Mouse (Mus musculus) c-Kit-positive CD71-positive TER-119-negative erythroid progenitor cells, embryonic 14.5 days (primary cell): ENCODE results near the gene Rims1.

ENCODE experiments used
- DNase-seq: peaks from one replicate; pipeline ENCODE4 v3.0.0-alpha.2; 2013; ENCODE audit warnings: low read depth

The Rims1 gene

DNA sequence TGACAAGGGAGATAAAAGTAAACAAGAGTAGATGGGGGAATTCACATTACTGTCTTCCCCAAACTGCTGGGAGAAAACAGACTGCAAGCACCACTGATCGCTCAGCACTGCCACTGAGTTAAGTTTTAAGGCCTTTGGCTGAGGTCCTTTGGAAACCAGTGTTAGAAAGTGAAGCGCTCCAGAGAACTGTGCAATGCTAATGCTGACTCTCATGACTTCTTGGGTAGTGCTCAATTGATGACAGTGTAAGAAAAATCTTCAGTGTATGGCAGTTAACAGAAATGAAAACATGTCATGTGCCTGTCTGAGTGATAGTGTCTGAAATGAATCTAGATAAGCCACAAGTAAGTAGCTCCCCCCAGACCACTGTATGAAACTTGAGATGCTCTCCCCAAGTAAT is 111.3 kb downstream of the Rims1 start:
- no peak for DNase-seq

DNA sequence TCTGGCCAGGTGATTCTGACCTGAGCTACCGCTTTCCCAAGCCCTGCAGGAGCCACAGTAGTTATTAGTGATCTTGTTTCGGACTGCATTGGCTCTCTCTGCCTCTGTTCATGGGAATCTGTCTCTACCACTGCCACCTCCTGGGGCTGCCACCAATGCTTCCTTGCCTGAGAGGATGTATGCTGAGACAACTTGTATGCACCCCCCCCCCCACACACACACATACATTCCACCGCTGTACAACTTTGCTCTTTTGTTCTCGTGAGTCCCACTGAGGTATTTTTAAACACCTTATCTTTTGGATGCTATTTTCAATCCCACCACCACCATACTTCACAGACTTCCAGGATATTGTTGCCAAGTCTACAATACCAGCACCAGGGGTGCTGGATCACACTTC is 122.3 kb downstream of the Rims1 start:
- DNase-seq: no peak

DNA sequence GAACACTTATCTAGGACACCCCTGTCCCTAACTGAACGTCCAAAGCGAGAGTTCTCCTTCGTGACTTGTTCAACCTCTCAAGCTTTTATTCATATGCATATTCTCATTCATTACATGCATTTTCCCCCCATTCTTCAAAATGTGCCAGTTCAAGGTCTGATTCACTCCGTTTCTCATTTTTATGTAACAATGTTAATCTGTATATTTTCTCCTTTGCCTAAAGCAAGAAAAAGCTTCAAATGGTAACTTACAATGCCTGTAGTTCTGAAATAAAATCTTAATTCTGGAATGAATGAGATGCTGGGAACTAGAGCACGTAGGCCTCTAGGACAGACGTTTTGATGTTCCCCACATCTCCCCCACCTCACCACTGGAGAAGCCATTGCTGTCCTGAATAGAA is 141.6 kb downstream of the Rims1 start:
- DNase-seq: no peak

DNA sequence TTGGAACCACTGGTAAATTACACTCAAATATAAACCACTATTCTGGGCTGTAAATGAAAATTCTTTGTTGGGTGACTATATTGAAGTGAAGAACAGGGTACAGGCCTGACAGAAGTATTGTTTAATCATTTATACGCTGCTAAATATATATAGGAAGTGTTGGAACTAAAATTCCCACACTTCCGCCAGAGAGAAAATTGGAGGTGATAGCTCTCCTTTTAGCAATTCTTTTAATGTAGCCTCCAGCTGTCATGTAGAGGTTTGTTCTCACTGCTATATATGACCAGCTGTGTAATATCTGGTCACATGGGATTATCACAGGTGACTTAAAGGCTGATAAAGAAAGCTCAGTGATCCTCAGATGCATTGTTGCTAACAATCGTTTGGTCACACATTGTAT is 144.0 kb downstream of the Rims1 start:
- no peak for DNase-seq

DNA sequence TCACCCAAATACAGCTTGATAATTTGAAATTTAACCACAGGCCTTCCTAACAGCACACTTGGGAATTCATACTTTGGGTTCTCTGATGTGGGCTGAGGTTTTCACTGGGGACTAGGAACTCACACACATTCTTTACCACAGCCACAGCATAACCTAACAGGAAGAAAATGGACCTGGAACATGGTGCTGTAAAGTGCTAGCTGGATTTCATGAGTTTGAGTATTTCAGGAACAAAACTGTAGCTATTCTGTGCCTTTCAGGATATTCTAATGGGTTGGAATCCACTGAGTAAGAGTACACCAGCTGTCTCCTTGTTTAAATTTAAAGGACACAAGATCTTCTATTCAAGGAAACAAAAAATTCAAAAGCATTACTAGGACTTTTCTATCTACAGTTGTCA is 149.8 kb downstream of the Rims1 start:
- DNase-seq: no peak

DNA sequence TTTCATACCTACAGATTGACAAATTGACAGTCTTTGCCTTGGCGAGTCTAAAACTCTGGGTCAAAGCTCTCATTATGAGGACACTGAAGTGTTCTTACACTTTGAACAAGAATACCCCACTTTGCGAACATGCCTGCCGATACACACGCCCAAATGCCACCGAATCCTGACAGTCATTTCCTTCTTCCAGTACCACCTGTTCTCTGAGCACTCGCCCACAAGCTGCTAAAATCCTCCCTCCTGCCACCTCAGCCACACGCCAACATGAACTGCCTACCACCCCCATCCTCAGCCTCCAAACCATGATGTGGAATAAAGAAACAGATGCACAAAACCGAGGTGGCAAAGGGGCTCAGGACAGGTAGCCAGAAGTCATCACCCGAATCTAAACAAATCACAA is 150.9 kb downstream of the Rims1 start:
- DNase-seq: no peak

DNA sequence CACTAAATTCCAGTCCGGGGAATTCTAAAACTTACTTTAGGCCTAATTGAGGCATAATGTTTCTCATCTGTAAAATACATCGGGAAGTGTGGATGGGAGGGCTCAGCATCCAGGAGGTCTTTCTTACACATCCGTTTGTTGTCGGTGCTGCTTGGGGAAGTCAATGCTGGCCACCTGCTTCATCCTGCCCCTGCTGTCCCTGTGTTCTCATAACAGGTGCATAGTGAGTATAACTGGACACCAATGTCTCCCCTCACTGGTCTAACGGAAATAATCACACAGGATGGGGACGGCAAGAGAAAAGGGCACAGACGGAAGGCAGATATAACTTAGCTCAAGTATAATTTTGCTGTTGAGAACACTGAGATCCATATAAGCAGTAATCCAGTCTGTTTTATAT is 155.2 kb downstream of the Rims1 start:
- no peak for DNase-seq

DNA sequence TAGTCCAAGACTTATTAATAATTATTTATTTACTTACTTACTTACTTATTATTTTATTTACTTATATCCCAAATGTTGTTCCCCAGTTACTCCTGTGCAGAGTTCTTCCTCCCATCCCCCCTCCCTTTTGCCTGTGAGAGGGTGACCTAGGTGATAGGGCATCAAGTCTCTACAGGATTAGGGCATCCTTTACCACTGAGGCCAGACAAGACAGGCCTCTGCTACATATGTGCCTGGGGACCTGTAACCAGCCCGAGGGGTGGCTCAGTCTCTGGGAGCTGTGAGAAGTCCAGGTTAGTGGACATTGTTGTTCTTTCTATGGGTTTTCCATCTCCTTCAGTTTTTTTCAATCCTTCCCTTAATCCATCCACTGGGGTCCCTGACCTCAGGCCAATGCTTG is 156.4 kb downstream of the Rims1 start:
- DNase-seq: no peak

DNA sequence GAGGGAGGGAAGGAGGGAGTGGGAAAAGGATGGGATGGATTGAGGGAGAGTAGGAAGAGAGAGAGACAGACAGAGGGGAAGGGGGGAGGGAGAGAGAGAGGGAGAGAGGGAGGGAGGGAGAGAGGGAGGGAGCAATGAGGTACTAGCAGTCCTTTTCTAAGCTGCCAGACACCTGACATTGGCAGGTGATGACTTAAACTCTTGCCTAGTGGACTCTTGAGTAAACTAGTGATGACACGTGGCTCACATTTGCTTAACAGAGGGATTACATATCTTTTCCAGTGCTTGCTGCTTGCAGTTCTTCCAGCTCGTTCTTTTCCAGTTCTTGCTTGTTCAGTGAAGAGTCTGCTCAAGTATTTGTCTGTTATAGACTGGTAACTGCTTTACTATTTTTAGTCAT is 160.5 kb downstream of the Rims1 start:
- DNase-seq: no peak

DNA sequence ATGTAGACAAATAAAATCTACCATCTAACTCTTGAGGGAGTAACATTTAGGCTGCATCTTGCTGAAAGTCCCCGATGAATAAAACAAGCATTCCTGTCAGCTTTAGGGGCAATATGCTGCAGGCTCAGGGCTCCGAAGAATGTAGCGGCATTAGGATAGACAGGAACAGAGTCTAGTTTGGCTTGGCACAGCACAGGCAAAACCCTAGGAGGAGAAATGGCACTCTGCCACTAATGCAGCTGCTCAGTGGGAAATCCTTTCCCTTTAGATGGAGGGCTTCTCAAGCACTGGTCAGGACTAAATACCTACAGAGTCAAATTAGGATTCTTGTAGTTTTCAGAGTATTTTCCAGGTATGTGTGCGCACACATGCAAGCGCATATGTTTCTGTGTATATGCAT is 165.2 kb downstream of the Rims1 start:
- no peak for DNase-seq

DNA sequence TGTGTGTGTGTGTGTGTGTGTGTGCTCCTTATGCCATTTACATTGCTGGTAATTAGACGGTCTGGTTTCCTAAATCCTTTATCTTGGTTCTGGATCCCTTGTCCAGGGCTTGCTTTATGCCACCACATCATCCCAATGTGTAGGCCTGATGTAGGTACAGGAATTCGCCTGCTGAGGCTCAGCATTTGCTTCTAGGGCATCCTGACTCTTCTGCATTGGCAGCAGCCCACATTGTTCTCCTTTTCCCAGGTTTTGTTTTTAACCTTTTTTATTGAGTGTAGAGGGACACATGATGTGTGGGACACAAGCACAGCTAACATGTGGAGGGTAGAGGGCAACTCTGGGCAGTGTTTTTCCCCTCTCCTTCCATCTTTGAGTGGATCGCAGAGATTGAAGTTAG is 166.1 kb downstream of the Rims1 start:
- no peak for DNase-seq

DNA sequence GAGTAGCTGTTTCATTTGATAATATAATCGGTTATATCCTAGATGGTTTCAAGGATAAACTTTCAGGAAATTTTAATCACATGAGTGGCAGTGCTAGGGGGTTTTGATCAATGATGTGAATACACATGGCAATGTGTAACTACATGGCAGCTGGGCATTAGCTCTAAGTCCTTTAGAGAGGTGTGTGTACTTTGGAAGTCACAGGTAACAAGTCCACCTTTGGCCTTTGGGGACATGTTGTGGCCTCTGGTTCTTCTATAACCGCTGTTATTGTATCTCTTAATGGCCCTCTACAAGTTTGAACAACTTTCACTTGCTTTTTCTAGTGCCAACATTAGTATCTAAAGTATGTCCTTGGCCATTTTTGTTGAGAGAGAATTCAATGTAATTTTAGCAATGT is 171.9 kb downstream of the Rims1 start:
- DNase-seq: no peak

DNA sequence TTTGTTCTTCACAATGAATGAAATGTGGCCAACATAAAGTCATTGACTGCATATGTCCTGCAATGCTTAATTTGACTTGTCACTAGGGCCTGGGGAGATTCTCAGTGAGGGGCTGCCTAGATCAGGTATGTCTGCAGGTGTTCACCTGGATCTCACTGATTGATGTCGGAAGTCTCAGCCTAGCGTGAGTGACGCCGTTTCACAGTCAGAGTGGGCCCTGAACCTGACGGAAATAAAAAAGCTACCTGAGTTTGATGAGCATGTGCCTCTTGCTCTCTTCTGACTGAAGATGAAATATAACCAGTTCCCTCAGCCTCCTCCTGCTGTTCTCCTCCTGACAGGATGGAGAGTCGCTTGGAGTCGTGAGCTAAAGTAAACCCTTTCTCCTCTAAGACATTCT is 173.2 kb downstream of the Rims1 start:
- no peak for DNase-seq

DNA sequence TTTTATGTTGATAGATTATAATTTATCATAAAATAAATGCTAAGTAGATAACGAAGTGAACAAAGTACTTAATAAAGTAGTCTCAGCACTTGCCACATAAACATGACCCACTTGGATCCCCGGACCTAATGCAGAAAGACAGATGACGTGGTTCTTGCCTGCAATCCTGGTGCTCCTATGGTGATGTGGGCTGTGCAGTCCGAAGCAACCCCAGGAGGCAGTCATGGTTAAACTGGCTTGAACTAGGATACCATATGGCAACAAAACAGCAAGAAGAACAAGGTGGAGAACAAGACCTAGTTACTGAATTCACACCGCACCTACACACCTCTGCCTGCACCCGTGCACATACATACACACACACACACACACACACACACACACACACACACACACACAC is 173.8 kb downstream of the Rims1 start:
- no peak for DNase-seq

DNA sequence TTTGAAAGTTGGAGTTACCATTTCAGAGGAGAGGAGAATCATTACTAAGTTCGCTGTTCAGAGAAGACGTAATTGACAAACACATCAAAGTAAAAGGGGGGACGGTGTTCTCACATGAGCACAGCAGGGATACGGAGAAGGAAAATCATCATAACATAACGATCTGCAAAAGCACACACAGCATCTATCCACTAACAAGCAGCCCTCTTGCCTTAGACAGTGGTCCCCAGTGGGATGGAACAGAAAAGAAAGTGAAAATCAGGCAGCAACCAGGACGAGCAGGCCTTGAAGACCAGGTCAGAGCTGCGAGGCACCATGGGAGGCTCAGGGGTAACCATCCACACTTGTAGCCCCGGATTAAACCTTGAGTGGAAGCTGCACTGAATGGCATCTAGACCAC is 176.8 kb downstream of the Rims1 start:
- DNase-seq: no peak

DNA sequence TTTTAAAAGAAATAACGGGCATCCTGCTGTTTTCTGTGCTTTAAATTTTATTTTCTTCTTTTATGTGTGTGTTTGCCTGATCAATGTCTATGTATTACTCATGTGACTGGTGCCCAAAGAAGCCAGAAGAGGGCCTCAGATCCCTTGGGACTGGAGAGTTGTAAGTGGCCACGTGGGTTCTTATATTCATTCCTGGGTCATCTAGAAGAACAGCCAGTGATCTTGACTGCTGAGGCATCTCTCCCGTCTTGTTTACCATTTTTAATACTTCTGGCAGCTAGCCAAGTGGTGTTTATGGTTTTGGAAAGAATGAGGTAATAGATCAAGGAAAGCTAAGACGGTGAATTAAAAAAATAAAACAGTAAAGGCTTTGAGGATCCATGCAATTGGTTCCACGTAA is 178.8 kb downstream of the Rims1 start:
- no peak for DNase-seq

DNA sequence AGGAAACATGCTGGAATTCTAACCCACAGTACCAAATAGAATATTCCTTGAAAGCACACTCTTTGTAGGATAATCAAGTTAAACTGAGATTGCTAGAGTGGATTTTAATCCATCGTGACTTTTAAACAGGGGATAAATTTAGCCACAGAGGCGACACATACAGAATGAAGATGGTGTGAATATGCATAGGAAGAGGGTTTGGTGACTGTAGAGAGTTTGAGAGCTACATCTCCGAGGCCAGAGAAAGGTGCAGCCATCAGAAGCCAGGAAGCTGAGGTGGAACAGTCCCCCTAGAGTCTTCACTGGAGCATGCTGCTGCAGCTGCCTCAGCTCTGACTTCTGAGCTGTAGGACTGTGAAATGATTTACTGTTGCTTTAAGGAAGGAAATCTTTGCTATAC is 179.5 kb downstream of the Rims1 start:
- no peak for DNase-seq

DNA sequence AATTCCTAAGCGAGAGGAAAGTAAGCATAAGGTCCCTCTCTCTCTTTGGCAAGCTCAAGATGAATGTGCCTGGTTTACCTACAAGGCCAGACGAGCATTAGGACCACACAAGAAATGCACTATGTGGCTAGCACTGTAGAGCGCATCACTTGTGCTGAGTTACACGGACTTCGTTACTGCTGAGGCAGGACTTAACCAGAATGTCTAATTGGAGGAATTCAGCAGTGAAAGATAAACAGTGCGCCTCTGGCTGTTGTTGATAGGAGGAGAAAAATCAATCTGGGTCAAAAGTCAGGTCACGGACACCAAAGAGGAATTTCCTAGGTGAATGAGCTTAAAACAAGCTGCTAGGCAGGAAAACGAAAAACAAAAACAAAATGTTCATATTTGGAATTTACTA is 185.0 kb downstream of the Rims1 start:
- DNase-seq: no peak

DNA sequence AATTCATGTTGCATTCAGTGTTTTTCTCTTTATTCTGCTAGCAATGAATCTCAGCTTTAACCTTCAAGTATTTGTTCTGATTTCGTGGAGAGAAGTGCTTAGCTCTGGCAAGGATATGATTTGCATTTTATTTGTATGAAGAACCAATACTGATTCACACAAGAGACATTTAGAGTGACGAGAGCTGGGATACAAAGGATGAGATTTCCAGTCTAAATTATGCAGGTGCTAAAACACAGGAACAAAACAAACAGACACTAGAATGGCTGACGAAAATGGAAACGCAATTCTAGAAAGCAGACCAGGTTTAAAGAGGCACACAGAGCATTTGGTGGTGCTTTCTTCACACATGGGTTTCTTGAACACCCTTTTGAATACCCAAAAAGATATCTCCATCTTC is 190.2 kb downstream of the Rims1 start:
- DNase-seq: no peak

DNA sequence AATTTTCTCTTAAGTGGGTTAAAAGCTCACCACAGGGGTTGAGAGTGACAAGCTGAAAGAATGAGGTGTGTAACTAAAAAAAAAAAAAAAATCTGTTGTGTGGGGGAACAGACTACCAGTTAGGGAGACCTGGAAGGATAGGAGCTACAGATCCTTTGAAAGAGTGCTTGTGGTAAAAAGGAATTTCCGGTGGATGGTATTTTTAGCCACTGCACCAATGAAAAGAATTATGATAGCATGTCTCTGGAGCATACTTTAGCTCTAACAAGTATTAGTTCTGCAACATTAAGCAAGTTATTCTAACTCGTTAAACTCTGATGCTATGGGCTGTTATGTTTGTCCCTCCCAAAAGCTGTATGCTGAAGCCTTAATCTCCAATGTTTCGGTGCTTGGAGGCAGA is 192.2 kb downstream of the Rims1 start:
- DNase-seq: no peak

DNA sequence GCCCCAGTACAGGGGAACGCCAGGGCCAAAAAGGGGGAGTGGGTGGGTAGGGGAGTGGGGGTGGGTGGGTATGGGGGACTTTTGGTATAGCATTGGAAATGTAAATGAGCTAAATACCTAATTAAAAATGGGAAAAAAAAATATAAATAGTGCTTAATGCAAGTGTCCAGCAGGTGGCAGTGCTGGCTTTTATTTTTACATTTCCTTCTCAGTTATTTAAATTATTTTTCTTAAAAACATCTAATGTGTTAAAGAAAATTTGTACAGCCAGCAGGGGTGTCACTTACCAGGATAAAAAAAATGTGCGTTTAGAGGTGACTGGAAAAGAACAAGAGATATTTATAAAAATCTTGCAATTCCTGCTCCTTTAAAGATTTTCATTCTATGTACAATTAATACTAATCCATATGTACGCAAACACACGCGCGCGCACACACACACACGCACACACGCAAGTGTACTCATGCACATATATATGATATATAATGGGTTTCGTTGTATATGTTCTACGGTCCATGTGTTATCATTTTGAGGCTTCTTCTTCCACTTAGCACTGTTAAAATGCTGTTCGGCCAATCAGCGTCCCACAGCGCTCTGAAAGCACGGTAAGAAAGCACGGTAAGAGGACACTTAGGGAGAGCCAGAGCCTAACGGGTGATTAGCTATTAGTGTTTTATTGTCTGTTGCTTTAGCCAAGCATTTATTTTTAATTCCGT is 201.3 kb downstream of the Rims1 start:
- DNase-seq: peak; percentile 5

DNA sequence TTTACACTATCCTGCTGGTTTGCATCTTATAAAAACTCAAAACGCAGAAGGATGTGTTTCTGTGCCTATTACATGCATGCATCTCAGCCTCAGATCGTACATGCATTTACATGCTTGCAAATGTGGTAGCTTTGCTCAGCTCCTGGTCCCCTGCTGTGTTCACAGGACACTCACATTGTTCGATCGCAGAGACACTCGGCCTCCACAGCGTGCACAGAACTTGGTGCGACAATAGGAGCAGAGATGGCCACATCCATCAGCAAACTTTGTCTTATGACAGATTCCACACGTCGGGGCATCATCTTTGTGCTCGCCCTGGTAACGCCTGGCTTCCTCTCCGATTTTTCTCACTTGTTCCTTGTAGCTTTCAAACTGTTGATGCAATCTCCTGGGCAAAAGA is 209.6 kb downstream of the Rims1 start:
- DNase-seq: no peak

DNA sequence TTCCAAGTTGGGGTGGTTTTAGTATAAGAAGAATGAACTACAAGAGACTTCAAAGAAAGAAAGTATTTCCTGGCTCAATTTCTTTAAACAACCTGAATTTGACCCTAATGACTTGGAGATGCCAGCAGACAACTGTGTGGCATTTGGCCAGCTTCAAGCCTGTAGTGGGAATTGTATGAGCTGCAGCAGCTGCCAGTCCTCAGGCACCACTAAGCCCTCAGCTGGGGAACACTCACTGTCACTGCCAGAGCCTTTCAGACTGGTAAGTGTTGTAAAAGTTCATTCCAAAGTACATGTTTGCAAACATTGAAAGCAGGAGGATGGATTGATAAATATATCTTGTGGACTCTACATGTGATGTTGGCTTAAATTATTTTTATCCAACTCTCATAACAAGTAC is 211.0 kb downstream of the Rims1 start:
- DNase-seq: no peak

DNA sequence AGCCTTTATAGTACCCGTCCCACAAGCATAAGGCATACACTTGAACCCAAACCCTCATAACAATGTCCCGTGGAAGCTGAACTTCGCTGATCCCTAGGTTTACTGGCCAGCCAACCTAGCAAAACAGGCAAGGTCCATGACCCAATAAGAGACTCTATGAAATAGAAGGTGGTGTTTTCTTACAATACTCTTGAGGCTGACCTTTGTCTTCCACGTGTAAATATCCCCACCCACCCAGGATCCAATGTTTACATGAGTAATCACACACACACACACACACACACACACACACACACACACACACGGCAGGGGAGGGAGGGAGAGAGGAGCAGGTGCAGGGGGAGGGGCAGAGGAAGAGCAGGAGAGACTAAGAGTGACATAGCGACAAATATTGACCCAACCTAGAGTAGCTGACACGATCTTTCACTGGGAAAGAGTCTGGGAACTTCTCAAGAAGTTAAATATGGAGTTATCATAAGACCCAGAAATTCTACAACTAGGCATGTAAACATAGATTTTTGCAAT is 217.9 kb downstream of the Rims1 start:
- DNase-seq: no peak

DNA sequence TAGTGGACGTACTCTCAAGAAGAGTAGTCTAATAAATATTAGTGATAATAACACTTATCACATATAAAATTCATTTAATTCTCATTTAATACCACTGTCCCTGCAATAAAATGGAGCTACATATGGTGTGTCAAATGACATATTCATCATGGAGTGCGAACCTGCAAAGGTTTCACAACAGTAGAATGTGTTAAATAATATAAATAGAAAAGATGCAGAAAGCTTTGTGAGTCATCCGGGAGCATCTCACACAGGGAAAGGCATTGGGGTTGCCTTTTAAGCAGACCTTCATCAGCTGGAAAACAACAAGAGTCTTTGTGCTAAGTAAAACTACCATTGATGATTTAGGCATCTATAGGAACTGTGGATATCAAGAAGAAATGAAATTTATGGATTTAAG is 220.2 kb downstream of the Rims1 start:
- DNase-seq: no peak
